Mouse (Mus musculus) heart, adult 11 months (tissue): ENCODE data around the gene Calr.

Experiments
- DNase-seq: peaks from one replicate; pipeline ENCODE4 v3.0.0; 2022

The Calr gene

GRCm38 (mm10) chr8:84846722-84847572 lies at the start of gene Calr:
TSS of gene Calr (minus strand) at chr8:84846934.
- peak; percentile 100 for DNase-seq

- DNase-seq, result no peak
These were observed 49.2 kb upstream of the Calr start for GRCm38 (mm10) chr8:84895963-84896362.

- DNase-seq, result peak; percentile 100
These were observed 47.0 kb upstream of the Calr start, which contains the start of gene Gcdh for GRCm38 (mm10) chr8:84893709-84894134. TSS of gene Gcdh (minus strand) at chr8:84893921.

- peak; percentile 92 for DNase-seq
These were observed 46.4 kb upstream of the Calr start for GRCm38 (mm10) chr8:84892993-84893708.

GRCm38 (mm10) chr8:84889141-84889540 lies 42.4 kb upstream of the Calr start:
- DNase-seq, result no peak

- no peak for DNase-seq
These were observed 41.5 kb upstream of the Calr start for GRCm38 (mm10) chr8:84888280-84888679.

- DNase-seq, result no peak
These were observed 38.0 kb upstream of the Calr start for GRCm38 (mm10) chr8:84884728-84885127.

- DNase-seq, result no peak
These were observed 32.2 kb upstream of the Calr start for GRCm38 (mm10) chr8:84878915-84879314.

- no peak for DNase-seq
These were observed 30.7 kb upstream of the Calr start for GRCm38 (mm10) chr8:84877297-84878035.

GRCm38 (mm10) chr8:84874339-84874738 lies 27.6 kb upstream of the Calr start:
- no peak for DNase-seq

GRCm38 (mm10) chr8:84873016-84873415 lies 26.3 kb upstream of the Calr start:
- no peak for DNase-seq

- DNase-seq, result peak; percentile 92
These were observed 25.7 kb upstream of the Calr start for GRCm38 (mm10) chr8:84872309-84872965.

GRCm38 (mm10) chr8:84871376-84872308 lies 24.9 kb upstream of the Calr start, which contains the start of gene Syce2:
TSS of gene Syce2 (plus strand) at chr8:84872111.
- peak; percentile 96 for DNase-seq

- DNase-seq, result peak; percentile 99
These were observed 10.2 kb upstream of the Calr start, which contains the start of gene Farsa for GRCm38 (mm10) chr8:84856864-84857441. TSS of gene Farsa (plus strand) at chr8:84856989.

- peak; percentile 51 for DNase-seq
These were observed 9.7 kb upstream of the Calr start for GRCm38 (mm10) chr8:84856434-84856833.

GRCm38 (mm10) chr8:84847684-84848435 lies 1.1 kb upstream of the Calr start:
- DNase-seq, result no peak

GRCm38 (mm10) chr8:84846094-84846721 lies 526 bp downstream of the Calr start:
- DNase-seq, result peak; percentile 94

GRCm38 (mm10) chr8:84845355-84846093 lies 1.2 kb downstream of the Calr start:
- DNase-seq, result peak; percentile 92
